Mouse (Mus musculus): Measurements from ENCODE around the gene Vav1.
A peak's percentile ranks its signal among the peaks of the same experiment; 100 is the strongest.
"Not testable (repeated sequence)": the region's sequence is repeated elsewhere in the genome, so short reads cannot be mapped to it uniquely, and the experiment has no call there.

Gene Vav1

GRCm38 (mm10) chr17:57253306-57253705, 25.6 kb upstream of the Vav1 start:
- DNase-seq (ENCODE audit: low spot score): no peak

- no peak for DNase-seq (ENCODE audit: low spot score)
Observed at GRCm38 (mm10) chr17:57255354-57255753, 23.5 kb upstream of the Vav1 start.

GRCm38 (mm10) chr17:57256921-57257485, 21.9 kb upstream of the Vav1 start:
- DNase-seq (ENCODE audit: low spot score): no peak

GRCm38 (mm10) chr17:57258191-57258590, 20.7 kb upstream of the Vav1 start:
- no peak for DNase-seq (ENCODE audit: low spot score)

GRCm38 (mm10) chr17:57259742-57260141, 19.2 kb upstream of the Vav1 start:
- no peak for DNase-seq (ENCODE audit: low spot score)

- no peak for DNase-seq (ENCODE audit: low spot score)
Observed at GRCm38 (mm10) chr17:57260351-57260750, 18.5 kb upstream of the Vav1 start.

- no peak for DNase-seq (ENCODE audit: low spot score)
Observed at GRCm38 (mm10) chr17:57261286-57261685, 17.6 kb upstream of the Vav1 start.

- no peak for DNase-seq (ENCODE audit: low spot score)
Observed at GRCm38 (mm10) chr17:57261796-57262195, 17.1 kb upstream of the Vav1 start.

- no peak for DNase-seq (ENCODE audit: low spot score)
Observed at GRCm38 (mm10) chr17:57262901-57263550, 15.9 kb upstream of the Vav1 start.

- DNase-seq (ENCODE audit: low spot score): no peak
Observed at GRCm38 (mm10) chr17:57264164-57264563, 14.7 kb upstream of the Vav1 start.

GRCm38 (mm10) chr17:57264972-57265945, 13.6 kb upstream of the Vav1 start:
- peak; percentile 22 for DNase-seq (ENCODE audit: low spot score)

- DNase-seq (ENCODE audit: low spot score): no peak
Observed at GRCm38 (mm10) chr17:57267556-57268126, 11.3 kb upstream of the Vav1 start.

GRCm38 (mm10) chr17:57271301-57271700, 7.6 kb upstream of the Vav1 start:
- no peak for DNase-seq (ENCODE audit: low spot score)

GRCm38 (mm10) chr17:57273846-57274245, 5.1 kb upstream of the Vav1 start:
- no peak for DNase-seq (ENCODE audit: low spot score)

GRCm38 (mm10) chr17:57274686-57275085, 4.2 kb upstream of the Vav1 start:
- peak; percentile 21 for DNase-seq (ENCODE audit: low spot score)

- DNase-seq (ENCODE audit: low spot score): peak; percentile 72
Observed at GRCm38 (mm10) chr17:57275111-57275996, 3.5 kb upstream of the Vav1 start.

- peak; percentile 30 for DNase-seq (ENCODE audit: low spot score)
Observed at GRCm38 (mm10) chr17:57275997-57276351, 2.9 kb upstream of the Vav1 start.

- DNase-seq (ENCODE audit: low spot score): peak; percentile 93
Observed at GRCm38 (mm10) chr17:57276634-57277121, 2.2 kb upstream of the Vav1 start.

GRCm38 (mm10) chr17:57277598-57278261, 1.2 kb upstream of the Vav1 start:
- DNase-seq (ENCODE audit: low spot score): not testable (repeated sequence)

GRCm38 (mm10) chr17:57278537-57278936, 363 bp upstream of the Vav1 start:
- no peak for DNase-seq (ENCODE audit: low spot score)

Measured in retina, embryonic 14.5 days (tissue).